8 mouse cellular contexts compared by ENCODE assay signal in genomic region chr5:114980122-114980748, GRCm38 (mm10). TPM values are rescaled to one million over a fixed set of nuclear protein-coding genes. Genes with fewer than 3 reads are reported as not detected.
DNase-seq lines count a peak whose midpoint lies in the region; ATAC-seq and TF ChIP-seq lines count a peak whose summit lies in the region.

No protein-coding gene starts in this region.

- no peak for TF ChIP-seq CTCF in ES-Bruce4 (IDR thresholded peaks at IDR 0.05; ENCODE audit: low read depth, low read length)
- no peak for TF ChIP-seq CTCF in heart, postnatal 0 days (IDR thresholded peaks at IDR 0.05; ENCODE audit: low read depth)
- TF ChIP-seq CTCF in stomach, postnatal 0 days (IDR thresholded peaks at IDR 0.05; ENCODE audit: low read depth), result no peak

- H3K36me3 ChIP-seq in ES-Bruce4 (ENCODE audit: control insufficient read depth, insufficient read depth, low read length, poor library complexity, severe bottlenecking), result no peaks in the 10 kb centered on the region
- H3K36me3 ChIP-seq in heart, postnatal 0 days (replicated peaks; ENCODE audit: control insufficient read depth, insufficient read depth, low read length), result no peaks in the 10 kb centered on the region
- no peaks in the 10 kb centered on the region for H3K36me3 ChIP-seq in lung, embryonic 15.5 days
- H3K36me3 ChIP-seq in stomach, postnatal 0 days (ENCODE audit: control insufficient read depth, insufficient read depth, low read length), result no peaks in the 10 kb centered on the region

- 23% methylated on average over 16 of the region's 16 CpGs for WGBS in heart, postnatal 0 days
- WGBS in lung, embryonic 15.5 days, result 19% methylated on average over 16 of the region's 16 CpGs
- 34% methylated on average over 16 of the region's 16 CpGs for WGBS in stomach, postnatal 0 days

- TF ChIP-seq POLR2A in ES-Bruce4 (IDR thresholded peaks at IDR 0.05; ENCODE audit: insufficient read depth, low read length), result no peak

- no peak overlapping the region for H3K27ac ChIP-seq in ES-Bruce4 (ENCODE audit: insufficient read depth, low read length)
- H3K27ac ChIP-seq in brown adipose tissue, adult 24 weeks (replicated peaks; ENCODE audit: low read depth, low read length), result no peak overlapping the region
- no peak overlapping the region for H3K27ac ChIP-seq in heart, postnatal 0 days (ENCODE audit: low read depth)
- H3K27ac ChIP-seq in lung, embryonic 15.5 days, result no peak overlapping the region
- H3K27ac ChIP-seq in stomach, postnatal 0 days (replicated peaks), result peak overlapping the region; percentile 63

- no peaks in the 10 kb centered on the region for H3K9me3 ChIP-seq in ES-Bruce4 (replicated peaks; ENCODE audit: control insufficient read depth, insufficient read depth, low read length, poor library complexity, severe bottlenecking)
- H3K9me3 ChIP-seq in heart, postnatal 0 days (replicated peaks; ENCODE audit: control insufficient read depth, low read length), result no peaks in the 10 kb centered on the region
- H3K9me3 ChIP-seq in lung, embryonic 15.5 days, result no peaks in the 10 kb centered on the region
- H3K9me3 ChIP-seq in stomach, postnatal 0 days (ENCODE audit: control insufficient read depth, low read length), result no peaks in the 10 kb centered on the region

- no peak for DNase-seq in heart, postnatal 0 days (ENCODE audit: low spot score)
- DNase-seq in stomach, postnatal 0 days (ENCODE audit: low spot score), result no peak
- DNase-seq in thymus, postnatal 0 days (ENCODE audit: low spot score), result no peak
- no peak for DNase-seq in frontal cortex, adult 2 months (ENCODE audit: extremely low spot score in 1 of 2, low spot score in 1 of 2)
- no peak for DNase-seq in spleen, adult 12 weeks (ENCODE audit: low spot score)

- peak overlapping the region; percentile 55 for H3K4me3 ChIP-seq in ES-Bruce4 (ENCODE audit: low read depth, low read length)
- H3K4me3 ChIP-seq in brown adipose tissue, adult 24 weeks (ENCODE audit: insufficient read depth, low read depth, low read length), result peak overlapping the region; percentile 51
- peak overlapping the region; percentile 52 for H3K4me3 ChIP-seq in heart, postnatal 0 days (ENCODE audit: low read depth, low read length)
- peak overlapping the region; percentile 39 for H3K4me3 ChIP-seq in lung, embryonic 15.5 days
- H3K4me3 ChIP-seq in stomach, postnatal 0 days (ENCODE audit: low read depth, low read length), result peak overlapping the region; percentile 37

- H3K4me1 ChIP-seq in ES-Bruce4 (ENCODE audit: control insufficient read depth, insufficient read depth, low read length), result no peaks in the 10 kb centered on the region
- no peaks in the 10 kb centered on the region for H3K4me1 ChIP-seq in brown adipose tissue, adult 24 weeks (ENCODE audit: control insufficient read depth, insufficient read depth, insufficient read length, low read length)
- H3K4me1 ChIP-seq in heart, postnatal 0 days (ENCODE audit: control insufficient read depth, insufficient read depth), result peaks cover 12% of the 10 kb centered on the region; the same call in 1 of the 2 replicates
- H3K4me1 ChIP-seq in lung, embryonic 15.5 days, result peaks cover 16% of the 10 kb centered on the region
- H3K4me1 ChIP-seq in stomach, postnatal 0 days (replicated peaks; ENCODE audit: control insufficient read depth, insufficient read depth), result no peaks in the 10 kb centered on the region

- no peaks in the 10 kb centered on the region for H3K27me3 ChIP-seq in ES-Bruce4 (ENCODE audit: control insufficient read depth, insufficient read depth, low read length, poor library complexity, severe bottlenecking)
- H3K27me3 ChIP-seq in heart, postnatal 0 days (ENCODE audit: control insufficient read depth, insufficient read depth, low read length), result no peaks in the 10 kb centered on the region
- no peaks in the 10 kb centered on the region for H3K27me3 ChIP-seq in lung, embryonic 15.5 days
- no peaks in the 10 kb centered on the region for H3K27me3 ChIP-seq in stomach, postnatal 0 days (ENCODE audit: control insufficient read depth, insufficient read depth, low read length)

- no peak for TF ChIP-seq EP300 in ES-Bruce4 (IDR thresholded peaks at IDR 0.05; ENCODE audit: insufficient read depth, low read depth, low read length)
- TF ChIP-seq EP300 in heart, postnatal 0 days (IDR thresholded peaks at IDR 0.05; ENCODE audit: low read depth), result no peak
- no peak for TF ChIP-seq EP300 in stomach, postnatal 0 days (optimal IDR thresholded peaks at IDR 0.05)

- peak overlapping the region; percentile 73 for H3K4me2 ChIP-seq in heart, postnatal 0 days (ENCODE audit: low read depth, low read length)
- H3K4me2 ChIP-seq in lung, embryonic 15.5 days, result peak overlapping the region; percentile 74
- peak overlapping the region; percentile 75 for H3K4me2 ChIP-seq in stomach, postnatal 0 days (replicated peaks; ENCODE audit: low read depth)

- H3K9ac ChIP-seq in ES-Bruce4 (ENCODE audit: low read depth, poor library complexity, severe bottlenecking), result peak overlapping the region; percentile 39
- peak overlapping the region; percentile 15 for H3K9ac ChIP-seq in heart, postnatal 0 days (replicated peaks; ENCODE audit: low read depth, low read length)
- peak overlapping the region; percentile 34 for H3K9ac ChIP-seq in lung, embryonic 15.5 days
- H3K9ac ChIP-seq in stomach, postnatal 0 days (ENCODE audit: low read length), result peak overlapping the region; percentile 51

- no peak for ATAC-seq in heart, postnatal 0 days (ENCODE audit: insufficient read depth, low read depth)
- no peak for ATAC-seq in lung, embryonic 15.5 days (ENCODE audit: borderline replicate concordance, extremely low read depth, low FRiP score, low TSS enrichment)
- no peak for ATAC-seq in stomach, postnatal 0 days (ENCODE audit: low FRiP score, low TSS enrichment)

RNA-seq across cellular contexts. Expression of gene Hnf1a, which starts 9.3 kb away (rescaled TPM):
- polyA plus RNA-seq in ES-Bruce4 (2011; ENCODE audit: insufficient read depth, insufficient read length, low read depth, missing spikeins), result 1.3 and 1.9 TPM in 2 replicates
- not detected in 2 replicates for polyA plus RNA-seq in brown adipose tissue, adult 24 weeks (2012; ENCODE audit: insufficient read depth, insufficient read length, missing spikeins)
- total RNA-seq in heart, postnatal 0 days (2014; rRNA removed; ENCODE audit: low replicate concordance), result not detected in 2 replicates
- polyA plus RNA-seq in heart, postnatal 0 days (2015; fragmentation: Nextera tagmentation; extraction: Ambion mirVana), result not detected in 2 replicates
- polyA plus RNA-seq in lung, embryonic 15.5 days (2015; fragmentation: Nextera tagmentation; extraction: Ambion mirVana), result 0.15 TPM in 1 of 2 replicates, not detected in the other
- polyA plus RNA-seq in stomach, postnatal 0 days (2015; fragmentation: Nextera tagmentation; extraction: Ambion mirVana), result 5.4 and 5.7 TPM in 2 replicates
- 1.3 and 1.6 TPM in 2 replicates for polyA plus RNA-seq in thymus, postnatal 0 days (2015; fragmentation: Nextera tagmentation; extraction: Ambion mirVana)
- not detected in 2 replicates for polyA plus RNA-seq in frontal cortex, adult 2 months (2012; rRNA removed)

RNA-seq across cellular contexts. Expression of gene Sppl3, which starts 30.7 kb away (rescaled TPM):
- 69.2 and 80.9 TPM in 2 replicates for polyA plus RNA-seq in ES-Bruce4 (2011; ENCODE audit: insufficient read depth, insufficient read length, low read depth, missing spikeins)
- polyA plus RNA-seq in brown adipose tissue, adult 24 weeks (2012; ENCODE audit: insufficient read depth, insufficient read length, missing spikeins), result 15.8 and 15.9 TPM in 2 replicates
- total RNA-seq in heart, postnatal 0 days (2014; rRNA removed; ENCODE audit: low replicate concordance), result 65.6 and 68.7 TPM in 2 replicates
- 6.8 and 7.2 TPM in 2 replicates for polyA plus RNA-seq in heart, postnatal 0 days (2015; fragmentation: Nextera tagmentation; extraction: Ambion mirVana)
- polyA plus RNA-seq in lung, embryonic 15.5 days (2015; fragmentation: Nextera tagmentation; extraction: Ambion mirVana), result 19.0 and 25.2 TPM in 2 replicates
- polyA plus RNA-seq in stomach, postnatal 0 days (2015; fragmentation: Nextera tagmentation; extraction: Ambion mirVana), result 25.2 and 39.8 TPM in 2 replicates
- polyA plus RNA-seq in thymus, postnatal 0 days (2015; fragmentation: Nextera tagmentation; extraction: Ambion mirVana), result 15.2 and 22.3 TPM in 2 replicates
- 70.2 and 71.3 TPM in 2 replicates for polyA plus RNA-seq in frontal cortex, adult 2 months (2012; rRNA removed)

RNA-seq across cellular contexts. Expression of gene 2210016L21Rik, which starts 38.3 kb away (rescaled TPM):
- polyA plus RNA-seq in ES-Bruce4 (2011; ENCODE audit: insufficient read depth, insufficient read length, low read depth, missing spikeins), result 21.7 and 22.8 TPM in 2 replicates
- 11.2 and 11.3 TPM in 2 replicates for polyA plus RNA-seq in brown adipose tissue, adult 24 weeks (2012; ENCODE audit: insufficient read depth, insufficient read length, missing spikeins)
- total RNA-seq in heart, postnatal 0 days (2014; rRNA removed; ENCODE audit: low replicate concordance), result 7.3 and 16.0 TPM in 2 replicates
- 32.2 and 32.6 TPM in 2 replicates for polyA plus RNA-seq in heart, postnatal 0 days (2015; fragmentation: Nextera tagmentation; extraction: Ambion mirVana)
- polyA plus RNA-seq in lung, embryonic 15.5 days (2015; fragmentation: Nextera tagmentation; extraction: Ambion mirVana), result 47.1 and 49.3 TPM in 2 replicates
- 39.2 and 49.8 TPM in 2 replicates for polyA plus RNA-seq in stomach, postnatal 0 days (2015; fragmentation: Nextera tagmentation; extraction: Ambion mirVana)
- polyA plus RNA-seq in thymus, postnatal 0 days (2015; fragmentation: Nextera tagmentation; extraction: Ambion mirVana), result 58.5 and 69.2 TPM in 2 replicates
- 112 and 115 TPM in 2 replicates for polyA plus RNA-seq in frontal cortex, adult 2 months (2012; rRNA removed)

RNA-seq across cellular contexts. Expression of gene Oasl1, which starts 57.2 kb away (rescaled TPM):
- polyA plus RNA-seq in ES-Bruce4 (2011; ENCODE audit: insufficient read depth, insufficient read length, low read depth, missing spikeins), result not detected in 2 replicates
- polyA plus RNA-seq in brown adipose tissue, adult 24 weeks (2012; ENCODE audit: insufficient read depth, insufficient read length, missing spikeins), result 1.2 TPM in 1 of 2 replicates, not detected in the other
- 5.6 and 9.4 TPM in 2 replicates for total RNA-seq in heart, postnatal 0 days (2014; rRNA removed; ENCODE audit: low replicate concordance)
- polyA plus RNA-seq in heart, postnatal 0 days (2015; fragmentation: Nextera tagmentation; extraction: Ambion mirVana), result 0.68 and 0.69 TPM in 2 replicates
- polyA plus RNA-seq in lung, embryonic 15.5 days (2015; fragmentation: Nextera tagmentation; extraction: Ambion mirVana), result 0.70 and 1.2 TPM in 2 replicates
- polyA plus RNA-seq in stomach, postnatal 0 days (2015; fragmentation: Nextera tagmentation; extraction: Ambion mirVana), result 14.1 and 14.6 TPM in 2 replicates
- 5.0 and 6.3 TPM in 2 replicates for polyA plus RNA-seq in thymus, postnatal 0 days (2015; fragmentation: Nextera tagmentation; extraction: Ambion mirVana)
- 0.48 and 0.78 TPM in 2 replicates for polyA plus RNA-seq in frontal cortex, adult 2 months (2012; rRNA removed)
